In genomic region chr3:53869263-53869662, GRCm38 (mm10) we compare ENCODE assay signal across 21 mouse cellular contexts. TPM values are rescaled to one million over a fixed set of nuclear protein-coding genes. Genes with fewer than 3 reads are reported as not detected.
DNase-seq lines count a peak whose midpoint lies in the region; ATAC-seq and TF ChIP-seq lines count a peak whose summit lies in the region.
"Had no signal": no experiment of that assay in that cellular context is flagged by ENCODE, and none has a peak within 500 bp of the region (broad histone marks: within the 10 kb centered on the region; RNA-seq: fewer than 3 reads in every experiment).

No protein-coding gene starts in this region.

- no peak overlapping the region for H3K4me3 ChIP-seq in kidney, embryonic 16.5 days (ENCODE audit: low read length)
- H3K4me3 ChIP-seq in midbrain, embryonic 11.5 days (ENCODE audit: low read depth, low read length) = no peak overlapping the region
- H3K4me3 ChIP-seq in stomach, postnatal 0 days (ENCODE audit: low read depth, low read length) = no peak overlapping the region
- H3K4me3 ChIP-seq: erythroblast, embryonic 14.5 days; limb, embryonic 15.5 days; neural tube, embryonic 12.5 days had no signal

- no peaks in the 10 kb centered on the region for H3K9me3 ChIP-seq in kidney, embryonic 16.5 days (ENCODE audit: low read length)
- no peaks in the 10 kb centered on the region for H3K9me3 ChIP-seq in midbrain, embryonic 11.5 days (ENCODE audit: control insufficient read depth, low read length)
- no peaks in the 10 kb centered on the region for H3K9me3 ChIP-seq in stomach, postnatal 0 days (ENCODE audit: control insufficient read depth, low read length)
- H3K9me3 ChIP-seq: limb, embryonic 15.5 days; neural tube, embryonic 12.5 days had no signal

- no peak overlapping the region for H3K4me2 ChIP-seq in kidney, embryonic 16.5 days (replicated peaks; ENCODE audit: low read depth, low read length)
- H3K4me2 ChIP-seq in midbrain, embryonic 11.5 days = no peak overlapping the region
- no peak overlapping the region for H3K4me2 ChIP-seq in stomach, postnatal 0 days (replicated peaks; ENCODE audit: low read depth)
- H3K4me2 ChIP-seq: limb, embryonic 15.5 days; neural tube, embryonic 12.5 days had no signal

- H3K4me1 ChIP-seq in kidney, embryonic 16.5 days (ENCODE audit: insufficient read depth, low read length) = peaks cover 7% of the 10 kb centered on the region; the same call in 1 of the 2 replicates
- H3K4me1 ChIP-seq in midbrain, embryonic 11.5 days (ENCODE audit: control insufficient read depth, insufficient read depth, low read length) = peaks cover 4% of the 10 kb centered on the region; the same call in 1 of the 2 replicates
- 0 out of 2 replicates have a peak, but pooled peaks cover 3% of the 10 kb centered on the region for H3K4me1 ChIP-seq in stomach, postnatal 0 days (replicated peaks; ENCODE audit: control insufficient read depth, insufficient read depth)
- H3K4me1 ChIP-seq: limb, embryonic 15.5 days; neural tube, embryonic 12.5 days had no signal

- TF ChIP-seq EP300 in stomach, postnatal 0 days (optimal IDR thresholded peaks at IDR 0.05) = no peak

- H3K27ac ChIP-seq in kidney, embryonic 16.5 days (ENCODE audit: low read length) = peak overlapping the region; percentile 87
- peak overlapping the region; percentile 32; the same call in 1 of the 2 replicates for H3K27ac ChIP-seq in midbrain, embryonic 11.5 days (ENCODE audit: low read depth, low read length)
- 0 out of 2 replicates have a peak overlapping the region, but pooled peaks have one; percentile 8 for H3K27ac ChIP-seq in stomach, postnatal 0 days (replicated peaks)
- H3K27ac ChIP-seq: limb, embryonic 15.5 days; neural tube, embryonic 12.5 days had no signal

- 11% methylated on average over 1 of the region's 1 CpGs for WGBS in kidney, embryonic 16.5 days
- 5% methylated on average over 1 of the region's 1 CpGs for WGBS in midbrain, embryonic 11.5 days
- 3% methylated on average over 1 of the region's 1 CpGs for WGBS in stomach, postnatal 0 days

- no peak for TF ChIP-seq CTCF in stomach, postnatal 0 days (IDR thresholded peaks at IDR 0.05; ENCODE audit: low read depth)

- H3K27me3 ChIP-seq in kidney, embryonic 16.5 days (ENCODE audit: insufficient read depth, low read length) = no peaks in the 10 kb centered on the region
- H3K27me3 ChIP-seq in midbrain, embryonic 11.5 days (ENCODE audit: control insufficient read depth, insufficient read depth, low read length) = no peaks in the 10 kb centered on the region
- H3K27me3 ChIP-seq in stomach, postnatal 0 days (ENCODE audit: control insufficient read depth, insufficient read depth, low read length) = no peaks in the 10 kb centered on the region
- H3K27me3 ChIP-seq: CH12.LX; limb, embryonic 15.5 days; neural tube, embryonic 12.5 days had no signal

- ATAC-seq in kidney, embryonic 16.5 days (ENCODE audit: low FRiP score, low TSS enrichment) = peak; percentile 23; the same call in 1 of the 2 replicates
- peak; percentile 64 for ATAC-seq in midbrain, embryonic 11.5 days (ENCODE audit: low FRiP score)
- no peak for ATAC-seq in stomach, postnatal 0 days (ENCODE audit: low FRiP score, low TSS enrichment)
- ATAC-seq: liver, postnatal 0 days had no signal

- DNase-seq in embryo, embryonic 11 days = peak; percentile 4
- DNase-seq in embryo, embryonic 9.5 days (ENCODE audit: extremely low spot score) = no peak
- no peak for DNase-seq in kidney, adult 11 months
- DNase-seq in midbrain, embryonic 11.5 days (ENCODE audit: low spot score, missing footprints) = no peak
- no peak for DNase-seq in stomach, postnatal 0 days (ENCODE audit: low spot score)
- DNase-seq in gastrocnemius, postnatal 25 days = no peak
- DNase-seq in MN1 (ENCODE audit: low spot score) = no peak
- DNase-seq: cerebellum, adult 18-20 months; liver, postnatal 0 days had no signal

- no peak overlapping the region for H3K9ac ChIP-seq in kidney, embryonic 16.5 days (replicated peaks; ENCODE audit: low read length)
- H3K9ac ChIP-seq in midbrain, embryonic 11.5 days (ENCODE audit: low read length) = no peak overlapping the region
- H3K9ac ChIP-seq in stomach, postnatal 0 days (ENCODE audit: low read length) = no peak overlapping the region
- H3K9ac ChIP-seq: limb, embryonic 15.5 days; liver, postnatal 0 days; neural tube, embryonic 12.5 days had no signal

- no peaks in the 10 kb centered on the region for H3K36me3 ChIP-seq in kidney, embryonic 16.5 days (ENCODE audit: insufficient read depth, low read length)
- no peaks in the 10 kb centered on the region for H3K36me3 ChIP-seq in midbrain, embryonic 11.5 days (ENCODE audit: control insufficient read depth, insufficient read depth, low read length)
- H3K36me3 ChIP-seq in stomach, postnatal 0 days (ENCODE audit: control insufficient read depth, insufficient read depth, low read length) = no peaks in the 10 kb centered on the region
- H3K36me3 ChIP-seq: limb, embryonic 15.5 days; neural tube, embryonic 12.5 days had no signal

RNA-seq across cellular contexts. Expression of gene Ufm1, which starts 5.6 kb away (rescaled TPM):
- 96.3 and 98.0 TPM in 2 replicates for polyA plus RNA-seq in kidney, embryonic 16.5 days (2015; fragmentation: Nextera tagmentation; extraction: Ambion mirVana)
- polyA plus RNA-seq in midbrain, embryonic 11.5 days (2014; fragmentation: Nextera tagmentation; extraction: Ambion mirVana) = 105 and 109 TPM in 2 replicates
- polyA plus RNA-seq in stomach, postnatal 0 days (2015; fragmentation: Nextera tagmentation; extraction: Ambion mirVana) = 150 and 163 TPM in 2 replicates
- total RNA-seq in gastrocnemius, postnatal 25 days (2021) = 10 to 100 TPM; 33.7 to 42.6 TPM

RNA-seq across cellular contexts. Expression of gene Gm10985, which starts 24.4 kb away (rescaled TPM):
- not detected in 2 replicates for polyA plus RNA-seq in kidney, embryonic 16.5 days (2015; fragmentation: Nextera tagmentation; extraction: Ambion mirVana)
- not detected in 2 replicates for polyA plus RNA-seq in midbrain, embryonic 11.5 days (2014; fragmentation: Nextera tagmentation; extraction: Ambion mirVana)
- not detected in 2 replicates for polyA plus RNA-seq in stomach, postnatal 0 days (2015; fragmentation: Nextera tagmentation; extraction: Ambion mirVana)
- total RNA-seq in gastrocnemius, postnatal 25 days (2021) = not detected
- total RNA-seq: adrenal gland, adult 18-20 months; CH12.LX; common myeloid progenitor, adult 5-6 weeks; granulocyte monocyte progenitor cell, adult 5-6 weeks; left cerebral cortex, postnatal 10 days had no signal
- polyA plus RNA-seq: erythroblast, embryonic 14.5 days; heart, embryonic 14.5 days; hindbrain, embryonic 11.5 days; intestine, embryonic 14.5 days; limb, embryonic 15.5 days; liver, postnatal 0 days; neural tube, embryonic 12.5 days had no signal

Comparison
In these comparisons a context has a peak if more than half of its experiments do, and no peak if none do; other contexts are left out.
1. H3K27ac ChIP-seq: peak in every context shown above with its lines; median percentile 87 in kidney, embryonic 16.5 days; 32 in midbrain, embryonic 11.5 days; 8 in stomach, postnatal 0 days.